Mouse (Mus musculus): Measurements from ENCODE around the gene Crip3.

Crip3 gene

DNA sequence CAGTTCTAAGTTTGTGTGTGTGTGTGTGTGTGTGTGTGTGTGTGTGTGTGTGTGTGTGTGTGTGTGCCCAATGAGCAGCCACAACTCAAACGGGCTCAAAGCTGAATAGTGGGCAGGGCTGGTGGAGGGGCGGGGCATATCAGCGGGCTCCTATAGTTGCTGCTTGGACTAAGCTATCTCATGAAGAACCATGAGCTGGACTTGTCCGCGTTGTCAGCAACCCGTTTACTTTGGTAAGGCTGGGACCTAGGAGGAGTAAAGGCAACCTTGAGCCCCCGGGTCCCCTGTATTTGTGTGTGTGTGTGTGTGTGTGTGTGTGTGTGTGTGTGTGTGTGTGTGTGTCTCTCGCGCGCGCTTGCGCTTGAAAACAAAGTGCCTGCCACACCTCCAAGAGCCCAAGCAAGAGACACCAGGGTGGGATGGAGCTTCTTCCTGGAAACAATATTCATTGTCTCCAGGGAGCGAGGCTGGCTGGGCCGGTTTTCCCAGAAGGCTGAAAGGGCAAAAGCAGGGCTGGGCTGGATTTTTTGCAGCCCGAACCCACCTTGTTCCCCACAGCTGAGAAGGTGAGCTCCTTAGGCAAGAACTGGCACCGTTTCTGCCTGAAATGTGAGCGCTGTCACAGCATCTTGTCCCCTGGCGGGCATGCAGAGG is at the start of gene Crip3:
Crip3 (plus strand) TSS at position 166 of the 654 bp plus-strand sequence.
- no peak for TF ChIP-seq GATA4 (IDR thresholded peaks at IDR 0.05; ENCODE audit: insufficient replicate concordance, low read length)

GRCm38 (mm10) chr17:46383294-46384060 is 45.2 kb upstream of the Crip3 start, which contains the start of gene Zfp318:
Gene Zfp318, plus strand, starts transcription at chr17:46383731.
- no peak for TF ChIP-seq GATA4 (IDR thresholded peaks at IDR 0.05; ENCODE audit: insufficient replicate concordance, low read length)

- no peak for TF ChIP-seq GATA4 (IDR thresholded peaks at IDR 0.05; ENCODE audit: insufficient replicate concordance, low read length)
Observed at GRCm38 (mm10) chr17:46384061-46384801, 44.5 kb upstream of the Crip3 start.

DNA sequence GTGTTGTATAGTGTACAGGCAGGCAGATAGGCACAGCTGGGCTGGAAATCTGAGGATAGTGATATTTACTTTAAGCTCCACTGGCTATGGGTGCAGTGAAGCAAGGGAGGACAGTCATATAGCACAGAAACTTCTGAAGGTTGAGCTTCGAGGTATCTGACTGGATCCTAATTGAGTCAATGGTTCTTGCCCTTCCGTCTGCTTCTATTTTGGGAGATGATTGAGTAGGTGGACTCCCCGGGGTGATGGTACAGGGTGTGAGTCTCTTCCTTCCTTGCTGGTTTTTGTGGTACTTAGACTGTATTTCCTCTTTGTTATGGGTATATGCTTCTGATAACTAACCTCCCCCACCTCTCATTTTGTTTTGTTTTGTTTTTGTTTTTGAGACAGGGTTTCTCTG is 40.5 kb upstream of the Crip3 start:
- no peak for TF ChIP-seq GATA4 (IDR thresholded peaks at IDR 0.05; ENCODE audit: insufficient replicate concordance, low read length)

GRCm38 (mm10) chr17:46393012-46393411 is 35.7 kb upstream of the Crip3 start:
- no peak for TF ChIP-seq GATA4 (IDR thresholded peaks at IDR 0.05; ENCODE audit: insufficient replicate concordance, low read length)

DNA sequence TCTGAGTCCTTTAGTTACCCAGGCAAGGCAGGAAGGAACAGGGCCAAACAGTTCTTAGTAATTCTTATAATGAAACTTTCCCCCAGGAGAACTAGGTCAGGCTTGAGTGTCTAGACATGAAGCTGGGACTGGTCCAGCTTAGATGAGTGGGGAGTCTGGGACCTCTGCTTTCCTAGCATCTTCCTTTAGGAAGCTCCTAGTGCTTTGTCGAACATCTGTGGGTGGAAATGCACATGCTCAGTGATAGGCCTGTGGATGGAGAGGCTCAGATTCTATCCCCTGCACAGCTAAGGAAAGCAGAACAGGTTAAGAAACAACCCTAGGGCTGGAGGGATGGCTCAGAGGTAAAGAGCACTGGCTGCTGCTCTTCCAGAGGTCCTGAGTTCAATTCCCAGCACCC is 34.1 kb upstream of the Crip3 start:
- TF ChIP-seq GATA4 (IDR thresholded peaks at IDR 0.05; ENCODE audit: insufficient replicate concordance, low read length), result no peak

DNA sequence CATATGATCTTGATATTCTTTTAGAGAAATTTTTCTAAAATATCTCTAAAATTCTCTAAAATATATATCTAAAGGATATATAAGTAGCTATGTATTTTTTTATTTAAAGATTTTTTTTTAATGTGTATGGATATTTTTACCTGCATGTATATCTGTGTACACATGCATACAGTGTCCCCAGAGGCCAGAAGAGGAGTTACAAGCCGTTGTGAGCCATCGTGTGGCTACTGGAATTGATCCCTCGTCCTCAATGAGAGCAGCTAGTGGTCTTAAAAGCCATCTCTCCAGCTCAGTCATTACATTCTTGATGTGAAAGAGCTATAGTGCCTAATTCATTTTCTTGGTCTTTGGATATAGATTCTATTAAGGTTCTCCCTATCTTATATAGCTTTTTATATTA is 20.2 kb upstream of the Crip3 start:
- TF ChIP-seq GATA4 (IDR thresholded peaks at IDR 0.05; ENCODE audit: insufficient replicate concordance, low read length), result no peak

GRCm38 (mm10) chr17:46418628-46419027 is 10.1 kb upstream of the Crip3 start:
- no peak for TF ChIP-seq GATA4 (IDR thresholded peaks at IDR 0.05; ENCODE audit: insufficient replicate concordance, low read length)

- TF ChIP-seq GATA4 (IDR thresholded peaks at IDR 0.05; ENCODE audit: insufficient replicate concordance, low read length), result no peak
Observed at GRCm38 (mm10) chr17:46419717-46420116, 9.0 kb upstream of the Crip3 start.

DNA sequence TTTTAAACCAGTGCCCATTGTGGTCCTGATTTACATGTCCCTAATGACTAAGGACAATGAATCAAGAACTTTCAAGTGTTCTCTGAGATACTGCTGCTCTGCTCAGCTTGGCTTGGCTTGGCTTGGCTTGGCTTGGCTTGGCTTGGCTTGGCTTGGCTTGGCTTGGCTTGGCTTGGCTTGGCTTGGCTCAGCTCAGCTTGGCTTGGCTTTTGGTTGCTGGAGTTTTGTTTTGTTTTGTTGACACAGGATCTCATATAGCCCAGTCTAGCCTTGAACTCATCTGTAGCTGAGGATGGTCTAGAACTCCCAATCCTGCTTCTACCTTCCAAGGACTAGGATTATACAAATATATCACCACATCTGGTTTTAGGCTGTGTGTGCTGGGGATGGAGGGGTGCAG is 2.2 kb upstream of the Crip3 start:
- no peak for TF ChIP-seq GATA4 (IDR thresholded peaks at IDR 0.05; ENCODE audit: insufficient replicate concordance, low read length)

DNA sequence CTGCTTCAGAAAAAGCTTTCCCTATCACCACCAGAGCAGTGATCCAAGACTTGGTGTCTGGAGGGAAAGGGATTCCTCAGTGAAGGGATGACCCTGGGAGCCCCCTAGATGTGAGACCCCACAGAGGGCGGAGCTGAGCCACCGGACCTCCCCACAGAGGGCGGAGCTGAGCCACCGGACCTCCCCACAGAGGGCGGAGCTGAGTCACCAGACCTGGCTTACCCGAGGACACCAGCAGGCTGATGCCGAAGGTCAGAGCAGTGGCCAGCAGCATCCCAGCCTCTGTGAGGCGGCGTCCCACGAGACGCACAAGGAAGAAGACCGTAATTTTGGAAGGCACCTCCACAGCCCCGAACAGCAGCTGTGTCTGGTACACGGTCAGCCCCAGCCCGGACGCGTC is 4.9 kb downstream of the Crip3 start:
- TF ChIP-seq GATA4 (IDR thresholded peaks at IDR 0.05; ENCODE audit: insufficient replicate concordance, low read length), result no peak

DNA sequence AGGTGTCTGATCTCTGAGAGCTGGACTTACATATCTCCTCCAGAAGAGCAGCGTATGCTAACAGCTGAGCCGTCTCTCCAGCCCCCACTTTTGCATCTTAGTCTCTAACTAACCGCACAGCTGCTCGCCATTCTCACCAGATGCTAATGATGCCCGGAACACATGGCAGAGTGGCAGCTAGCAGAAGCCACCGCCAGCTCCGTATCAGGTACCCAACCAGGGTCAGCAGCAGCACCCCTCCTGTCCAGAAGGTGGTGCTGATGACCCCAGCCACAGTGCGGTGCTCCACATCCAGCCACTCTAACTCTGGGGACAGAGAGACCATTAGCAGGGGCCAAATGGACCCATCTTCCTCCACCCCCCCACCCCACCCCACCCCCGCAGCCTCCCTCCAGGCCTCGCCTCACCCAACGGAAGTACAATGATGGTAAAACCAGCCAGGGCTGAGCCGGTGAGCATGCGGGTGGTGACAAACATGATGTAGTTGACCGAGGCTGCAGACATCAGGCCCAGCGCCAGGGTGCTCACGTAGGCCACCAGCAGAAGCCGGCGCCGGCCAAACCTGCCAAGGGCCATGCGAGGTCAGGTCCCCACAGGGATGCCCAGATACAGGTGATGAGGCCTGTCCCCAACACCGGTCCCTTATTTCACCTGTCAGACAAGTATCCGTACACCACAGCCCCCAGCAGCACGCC is 8.1 kb downstream of the Crip3 start:
- TF ChIP-seq GATA4 (IDR thresholded peaks at IDR 0.05; ENCODE audit: insufficient replicate concordance, low read length), result no peak

- peak; percentile 60; the same call in 1 of the 2 replicates for TF ChIP-seq GATA4 (IDR thresholded peaks at IDR 0.05; ENCODE audit: insufficient replicate concordance, low read length)
Observed at GRCm38 (mm10) chr17:46438298-46438873, 9.7 kb downstream of the Crip3 start, which contains the start of gene Slc22a7. Gene Slc22a7, minus strand, starts transcription at chr17:46438457.

DNA sequence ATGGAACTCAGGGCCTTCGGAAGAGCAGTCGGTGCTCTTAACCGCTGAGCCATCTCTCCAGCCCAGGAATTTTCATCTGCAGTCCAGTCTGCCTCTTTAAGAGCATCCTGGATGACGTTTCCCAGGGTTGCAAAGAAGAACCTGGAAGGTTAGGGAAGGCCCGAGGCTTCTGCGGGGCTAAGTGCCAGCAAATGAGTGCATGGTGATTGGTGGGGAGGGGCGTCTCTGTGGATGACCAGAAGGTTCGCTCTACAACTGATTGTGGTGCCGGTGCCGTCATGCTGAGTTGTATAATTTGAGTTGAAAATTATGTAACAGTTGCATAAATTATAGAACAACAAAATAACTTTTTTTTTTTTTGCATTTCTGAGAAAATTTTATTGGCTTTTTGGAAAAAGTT is 10.4 kb downstream of the Crip3 start:
- TF ChIP-seq GATA4 (IDR thresholded peaks at IDR 0.05; ENCODE audit: insufficient replicate concordance, low read length), result no peak
